Mouse (Mus musculus) ZHBTc4 (cell line): Measurements from ENCODE around the gene Rccd1.

ENCODE experiments used
- DNase-seq: peaks from one replicate; pipeline ENCODE4 v3.0.0-alpha.2; 2011; ENCODE audit warnings: low read depth, low spot score

The Rccd1 gene

GRCm38 (mm10) chr7:80299568-80299967, 24.7 kb downstream of the Rccd1 start:
- no peak for DNase-seq

- no peak for DNase-seq
Observed at GRCm38 (mm10) chr7:80298754-80299153, 25.5 kb downstream of the Rccd1 start.

- no peak for DNase-seq
Observed at GRCm38 (mm10) chr7:80297041-80297440, 27.2 kb downstream of the Rccd1 start.

- no peak for DNase-seq
Observed at GRCm38 (mm10) chr7:80296462-80296861, 27.8 kb downstream of the Rccd1 start.

- peak; percentile 54 for DNase-seq
Observed at GRCm38 (mm10) chr7:80294764-80295648, 29.2 kb downstream of the Rccd1 start.

GRCm38 (mm10) chr7:80294062-80294763, 30.0 kb downstream of the Rccd1 start, which contains the start of gene Prc1:
Gene Prc1 (plus strand): TSS chr7:80294450.
- peak; percentile 99 for DNase-seq

- DNase-seq, result no peak
Observed at GRCm38 (mm10) chr7:80287736-80288135, 36.5 kb downstream of the Rccd1 start.

GRCm38 (mm10) chr7:80285725-80286124, 38.5 kb downstream of the Rccd1 start:
- no peak for DNase-seq

- no peak for DNase-seq
Observed at GRCm38 (mm10) chr7:80284391-80284790, 39.9 kb downstream of the Rccd1 start.

GRCm38 (mm10) chr7:80283226-80283918, 40.9 kb downstream of the Rccd1 start:
- no peak for DNase-seq

- no peak for DNase-seq
Observed at GRCm38 (mm10) chr7:80281646-80282045, 42.6 kb downstream of the Rccd1 start.

- no peak for DNase-seq
Observed at GRCm38 (mm10) chr7:80280998-80281397, 43.3 kb downstream of the Rccd1 start.

GRCm38 (mm10) chr7:80280032-80280431, 44.2 kb downstream of the Rccd1 start:
- no peak for DNase-seq

GRCm38 (mm10) chr7:80276374-80276773, 47.9 kb downstream of the Rccd1 start:
- DNase-seq, result no peak

GRCm38 (mm10) chr7:80273456-80273855, 50.8 kb downstream of the Rccd1 start:
- DNase-seq, result no peak

- DNase-seq, result no peak
Observed at GRCm38 (mm10) chr7:80269751-80270255, 54.5 kb downstream of the Rccd1 start.

- DNase-seq, result peak; percentile 97
Observed at GRCm38 (mm10) chr7:80268897-80269750, 55.1 kb downstream of the Rccd1 start, which contains the start of gene Vps33b. Gene Vps33b (plus strand): TSS chr7:80269649.

- no peak for DNase-seq
Observed at GRCm38 (mm10) chr7:80267764-80268163, 56.5 kb downstream of the Rccd1 start.

GRCm38 (mm10) chr7:80264606-80265005, 59.6 kb downstream of the Rccd1 start:
- DNase-seq, result no peak

GRCm38 (mm10) chr7:80261372-80261990, 62.8 kb downstream of the Rccd1 start:
- DNase-seq, result no peak
